Mouse (Mus musculus) embryonic fibroblast, embryonic 13.5 days (primary cell): ENCODE measurements around the gene Tcp10c.
"Not testable (repeated sequence)": the region's sequence is repeated elsewhere in the genome, so short reads cannot be mapped to it uniquely, and the experiment has no call there.

ENCODE experiments used
- CTCF ChIP-seq: IDR thresholded peaks from 2 replicates; pipeline ENCODE4 v1.5.1; 2011; ENCODE audit warnings: mild to moderate bottlenecking, control low read depth, low read length, moderate library complexity, borderline replicate concordance; ENCODE audit not compliant: insufficient read depth
- POLR2A ChIP-seq: IDR thresholded peaks from 2 replicates; pipeline ENCODE4 v1.6.1; 2011; ENCODE audit warnings: low read depth, mild to moderate bottlenecking, control low read depth, low read length, moderate library complexity

- TF ChIP-seq CTCF, POLR2A: not testable (repeated sequence)
These were observed 49.3 kb downstream of the Tcp10c start for GRCm38 (mm10) chr17:13403527-13404131.
